Mouse (Mus musculus): ENCODE measurements around the gene Gm20532. TPM values are rescaled to one million over a fixed set of nuclear protein-coding genes. Genes with fewer than 3 reads are reported as not detected.

The Gm20532 gene
- polyA plus RNA-seq, 1 experiment from 2014 or later, result not detected

GRCm38 (mm10) chr2:26627921-26628739, 41.7 kb downstream of the Gm20532 start, which contains the start of gene Fam69b:
Gene Fam69b, plus strand, starts transcription at chr2:26628457.
- Histone ChIP-seq H3K27ac (ENCODE audit: low read length) (0 out of 2 replicates have a peak within 1 kb of the TSS, but pooled peaks have one; percentile 16), H3K4me2 (ENCODE audit: low read depth, low read length) (peak within 1 kb of the TSS; percentile 98), H3K36me3 (ENCODE audit: control insufficient read depth, insufficient read depth) (no peaks in the 10 kb centered on the region), H3K9ac (ENCODE audit: low read length) (peak within 1 kb of the TSS; percentile 87), H3K4me3 (ENCODE audit: low read length) (peak within 1 kb of the TSS; percentile 71), H3K27me3 (ENCODE audit: control insufficient read depth, insufficient read depth, low read length) (0 out of 2 replicates have a peak, but pooled peaks cover 3% of the 10 kb centered on the region), H3K4me1 (ENCODE audit: control insufficient read depth, insufficient read depth, low read length) (peaks cover 6% of the 10 kb centered on the region; the same call in 1 of the 2 replicates), H3K9me3 (replicated peaks; ENCODE audit: control insufficient read depth, low read length) (no peaks in the 10 kb centered on the region)
- ATAC-seq (replicated peaks; ENCODE audit: extremely low read depth, insufficient read depth, low FRiP score), result peak; percentile 56
- WGBS, result under 1% methylated on average over 70 of the region's 70 CpGs

- Histone ChIP-seq H3K4me1 (ENCODE audit: control insufficient read depth, insufficient read depth, low read length) (peaks cover 6% of the 10 kb centered on the region; the same call in 1 of the 2 replicates), H3K9me3 (replicated peaks; ENCODE audit: control insufficient read depth, low read length) (no peaks in the 10 kb centered on the region), H3K36me3 (ENCODE audit: control insufficient read depth, insufficient read depth) (no peaks in the 10 kb centered on the region; the same call in 1 of the 2 replicates), H3K4me2 (ENCODE audit: low read depth, low read length) (peak overlapping the region; percentile 98), H3K27ac (ENCODE audit: low read length) (0 out of 2 replicates have a peak overlapping the region, but pooled peaks have one; percentile 16), H3K9ac (ENCODE audit: low read length) (peak overlapping the region; percentile 87), H3K27me3 (ENCODE audit: control insufficient read depth, insufficient read depth, low read length) (0 out of 2 replicates have a peak, but pooled peaks cover 3% of the 10 kb centered on the region), H3K4me3 (ENCODE audit: low read length) (peak overlapping the region; percentile 71)
- WGBS, result 32% methylated on average over 5 of the region's 5 CpGs
- ATAC-seq (replicated peaks; ENCODE audit: extremely low read depth, insufficient read depth, low FRiP score), result peak; percentile 28; the same call in 1 of the 2 replicates
Observed at GRCm38 (mm10) chr2:26628792-26629437, 42.5 kb downstream of the Gm20532 start.

GRCm38 (mm10) chr2:26632541-26633395, 46.3 kb downstream of the Gm20532 start:
- Histone ChIP-seq H3K9ac (ENCODE audit: low read length) (no peak overlapping the region), H3K4me1 (ENCODE audit: control insufficient read depth, insufficient read depth, low read length) (peaks cover 8% of the 10 kb centered on the region), H3K9me3 (replicated peaks; ENCODE audit: control insufficient read depth, low read length) (no peaks in the 10 kb centered on the region), H3K36me3 (ENCODE audit: control insufficient read depth, insufficient read depth) (peaks cover 19% of the 10 kb centered on the region), H3K4me2 (ENCODE audit: low read depth, low read length) (no peak overlapping the region), H3K4me3 (ENCODE audit: low read length) (no peak overlapping the region), H3K27me3 (ENCODE audit: control insufficient read depth, insufficient read depth, low read length) (no peaks in the 10 kb centered on the region), H3K27ac (ENCODE audit: low read length) (no peak overlapping the region)
- no peak for ATAC-seq (replicated peaks; ENCODE audit: extremely low read depth, insufficient read depth, low FRiP score)
- 77% methylated on average over 16 of the region's 16 CpGs for WGBS

GRCm38 (mm10) chr2:26633953-26634530, 47.6 kb downstream of the Gm20532 start:
- H3K4me1 ChIP-seq (ENCODE audit: control insufficient read depth, insufficient read depth, low read length), result peaks cover 17% of the 10 kb centered on the region
- no peak overlapping the region for H3K27ac ChIP-seq (ENCODE audit: low read length)
- no peak overlapping the region for H3K9ac ChIP-seq (ENCODE audit: low read length)
- 69% methylated on average over 4 of the region's 4 CpGs for WGBS
- no peak overlapping the region for H3K4me2 ChIP-seq (ENCODE audit: low read depth, low read length)
- ATAC-seq (replicated peaks; ENCODE audit: extremely low read depth, insufficient read depth, low FRiP score), result no peak
- no peaks in the 10 kb centered on the region for H3K9me3 ChIP-seq (replicated peaks; ENCODE audit: control insufficient read depth, low read length)
- H3K27me3 ChIP-seq (ENCODE audit: control insufficient read depth, insufficient read depth, low read length), result no peaks in the 10 kb centered on the region
- H3K36me3 ChIP-seq (ENCODE audit: control insufficient read depth, insufficient read depth), result peaks cover 23% of the 10 kb centered on the region
- no peak overlapping the region for H3K4me3 ChIP-seq (ENCODE audit: low read length)

GRCm38 (mm10) chr2:26634629-26635488, 48.4 kb downstream of the Gm20532 start:
- H3K4me3 ChIP-seq (ENCODE audit: low read length), result no peak overlapping the region
- ATAC-seq (replicated peaks; ENCODE audit: extremely low read depth, insufficient read depth, low FRiP score), result no peak
- H3K27ac ChIP-seq (ENCODE audit: low read length), result no peak overlapping the region
- no peak overlapping the region for H3K4me2 ChIP-seq (ENCODE audit: low read depth, low read length)
- 62% methylated on average over 12 of the region's 12 CpGs for WGBS
- H3K4me1 ChIP-seq (ENCODE audit: control insufficient read depth, insufficient read depth, low read length), result peaks cover 15% of the 10 kb centered on the region
- H3K36me3 ChIP-seq (ENCODE audit: control insufficient read depth, insufficient read depth), result peaks cover 23% of the 10 kb centered on the region
- no peaks in the 10 kb centered on the region for H3K27me3 ChIP-seq (ENCODE audit: control insufficient read depth, insufficient read depth, low read length)
- H3K9ac ChIP-seq (ENCODE audit: low read length), result no peak overlapping the region
- no peaks in the 10 kb centered on the region for H3K9me3 ChIP-seq (replicated peaks; ENCODE audit: control insufficient read depth, low read length)

- Histone ChIP-seq H3K4me3 (ENCODE audit: low read length) (no peak overlapping the region), H3K9ac (ENCODE audit: low read length) (no peak overlapping the region), H3K27me3 (ENCODE audit: control insufficient read depth, insufficient read depth, low read length) (no peaks in the 10 kb centered on the region), H3K36me3 (ENCODE audit: control insufficient read depth, insufficient read depth) (peaks cover 23% of the 10 kb centered on the region), H3K27ac (ENCODE audit: low read length) (no peak overlapping the region), H3K9me3 (replicated peaks; ENCODE audit: control insufficient read depth, low read length) (no peaks in the 10 kb centered on the region), H3K4me2 (ENCODE audit: low read depth, low read length) (no peak overlapping the region), H3K4me1 (ENCODE audit: control insufficient read depth, insufficient read depth, low read length) (peaks cover 17% of the 10 kb centered on the region)
- WGBS, result 73% methylated on average over 21 of the region's 21 CpGs
- ATAC-seq (replicated peaks; ENCODE audit: extremely low read depth, insufficient read depth, low FRiP score), result no peak
Observed at GRCm38 (mm10) chr2:26635489-26636324, 49.3 kb downstream of the Gm20532 start.

- ATAC-seq (replicated peaks; ENCODE audit: extremely low read depth, insufficient read depth, low FRiP score), result no peak
- Histone ChIP-seq H3K4me3 (ENCODE audit: low read length) (no peak overlapping the region), H3K4me2 (ENCODE audit: low read depth, low read length) (no peak overlapping the region), H3K27ac (ENCODE audit: low read length) (no peak overlapping the region), H3K9me3 (replicated peaks; ENCODE audit: control insufficient read depth, low read length) (no peaks in the 10 kb centered on the region), H3K36me3 (ENCODE audit: control insufficient read depth, insufficient read depth) (peaks cover 23% of the 10 kb centered on the region), H3K9ac (ENCODE audit: low read length) (no peak overlapping the region), H3K27me3 (ENCODE audit: control insufficient read depth, insufficient read depth, low read length) (no peaks in the 10 kb centered on the region), H3K4me1 (ENCODE audit: control insufficient read depth, insufficient read depth, low read length) (peaks cover 17% of the 10 kb centered on the region)
- WGBS, result 60% methylated on average over 2 of the region's 2 CpGs
Observed at GRCm38 (mm10) chr2:26636325-26636635, 49.8 kb downstream of the Gm20532 start.
